ENCODE assay signal across 15 mouse cellular contexts in genomic region chr14:72740336-72740735, GRCm38 (mm10).
"Had no signal": no experiment of that assay in that cellular context is flagged by ENCODE, and none has a peak within 500 bp of the region (broad histone marks: within the 10 kb centered on the region; RNA-seq: fewer than 3 reads in every experiment).

No protein-coding gene starts in this region.

- DNase-seq: kidney, adult 11 months; kidney, adult 9 months; kidney, postnatal 36 days; layer of hippocampus, adult 9-11 months; layer of hippocampus, postnatal 36 days; left cerebral cortex, postnatal 4 days; lung, adult 2 months; lung, postnatal 36 days; thymus, postnatal 36 days had no signal

- H3K4me3 ChIP-seq: limb, embryonic 13.5 days; liver, embryonic 15.5 days; megakaryocyte, embryonic 14.5 days; midbrain, embryonic 15.5 days had no signal

- H3K9ac ChIP-seq: limb, embryonic 13.5 days; liver, embryonic 15.5 days; midbrain, embryonic 15.5 days had no signal

- H3K9me3 ChIP-seq: limb, embryonic 13.5 days; liver, embryonic 15.5 days; megakaryocyte, embryonic 14.5 days; midbrain, embryonic 15.5 days had no signal

- H3K27ac ChIP-seq: kidney, postnatal 0 days; limb, embryonic 13.5 days; liver, embryonic 15.5 days; midbrain, embryonic 15.5 days had no signal

- H3K36me3 ChIP-seq: limb, embryonic 13.5 days; liver, embryonic 15.5 days; midbrain, embryonic 15.5 days had no signal

- H3K27me3 ChIP-seq: limb, embryonic 13.5 days; liver, embryonic 15.5 days; megakaryocyte, embryonic 14.5 days; midbrain, embryonic 15.5 days had no signal

- H3K4me2 ChIP-seq: limb, embryonic 13.5 days; liver, embryonic 15.5 days; midbrain, embryonic 11.5 days; midbrain, embryonic 15.5 days had no signal

- H3K4me1 ChIP-seq: liver, embryonic 15.5 days; midbrain, embryonic 15.5 days had no signal

- ATAC-seq: midbrain, embryonic 15.5 days had no signal
